In genomic region chr4:107442891-107443483, GRCm38 (mm10) we compare ENCODE assay signal across 17 mouse cellular contexts. TPM values are rescaled to one million over a fixed set of nuclear protein-coding genes. Genes with fewer than 3 reads are reported as not detected.
DNase-seq lines count a peak whose midpoint lies in the region; ATAC-seq lines count a peak whose summit lies in the region.
"Had no signal": no experiment of that assay in that cellular context is flagged by ENCODE, and none has a peak within 500 bp of the region (broad histone marks: within the 10 kb centered on the region; RNA-seq: fewer than 3 reads in every experiment).

No protein-coding gene starts in this region.

- H3K9ac ChIP-seq in forebrain, embryonic 12.5 days: no peak overlapping the region
- no peak overlapping the region for H3K9ac ChIP-seq in forebrain, embryonic 11.5 days (ENCODE audit: low read length)
- H3K9ac ChIP-seq in neural tube, embryonic 12.5 days: no peak overlapping the region
- no peak overlapping the region for H3K9ac ChIP-seq in neural tube, embryonic 15.5 days (replicated peaks)
- H3K9ac ChIP-seq in limb, embryonic 12.5 days (replicated peaks): 0 out of 2 replicates have a peak overlapping the region, but pooled peaks have one; percentile 18
- H3K9ac ChIP-seq: liver, embryonic 13.5 days had no signal

- H3K4me3 ChIP-seq in forebrain, embryonic 12.5 days (replicated peaks): no peak overlapping the region
- H3K4me3 ChIP-seq in forebrain, embryonic 11.5 days (ENCODE audit: low read depth, low read length): no peak overlapping the region
- no peak overlapping the region for H3K4me3 ChIP-seq in neural tube, embryonic 12.5 days
- H3K4me3 ChIP-seq in neural tube, embryonic 15.5 days (replicated peaks): no peak overlapping the region
- H3K4me3 ChIP-seq in limb, embryonic 12.5 days (replicated peaks): peak overlapping the region; percentile 19
- H3K4me3 ChIP-seq: heart, embryonic 10.5 days; left cerebral cortex, adult 2 months; liver, embryonic 13.5 days; myocyte had no signal

- peaks cover 54% of the 10 kb centered on the region for H3K27me3 ChIP-seq in forebrain, embryonic 12.5 days
- H3K27me3 ChIP-seq in forebrain, embryonic 11.5 days (ENCODE audit: control insufficient read depth, insufficient read depth, low read length): peaks cover 7% of the 10 kb centered on the region; the same call in 1 of the 2 replicates
- peaks cover 25% of the 10 kb centered on the region for H3K27me3 ChIP-seq in neural tube, embryonic 12.5 days (replicated peaks)
- peaks cover 25% of the 10 kb centered on the region for H3K27me3 ChIP-seq in neural tube, embryonic 15.5 days (replicated peaks)
- H3K27me3 ChIP-seq in limb, embryonic 12.5 days: peaks cover 73% of the 10 kb centered on the region

- 31% methylated on average over 16 of the region's 16 CpGs for WGBS in forebrain, embryonic 12.5 days
- WGBS in forebrain, embryonic 11.5 days: 32% methylated on average over 16 of the region's 16 CpGs
- WGBS in neural tube, embryonic 12.5 days: 34% methylated on average over 16 of the region's 16 CpGs
- WGBS in neural tube, embryonic 15.5 days: 38% methylated on average over 16 of the region's 16 CpGs
- WGBS in limb, embryonic 12.5 days: 15% methylated on average over 16 of the region's 16 CpGs

- no peak for ATAC-seq in forebrain, embryonic 12.5 days (ENCODE audit: low FRiP score)
- ATAC-seq in forebrain, embryonic 11.5 days (replicated peaks; ENCODE audit: low FRiP score): no peak
- no peak for ATAC-seq in neural tube, embryonic 12.5 days (ENCODE audit: low FRiP score, low read depth)
- ATAC-seq in neural tube, embryonic 15.5 days (ENCODE audit: low FRiP score): no peak
- no peak for ATAC-seq in limb, embryonic 12.5 days (ENCODE audit: insufficient number of reproducible peaks, insufficient read depth, low FRiP score, low TSS enrichment, low read depth)

- H3K36me3 ChIP-seq in forebrain, embryonic 12.5 days (replicated peaks): no peaks in the 10 kb centered on the region
- no peaks in the 10 kb centered on the region for H3K36me3 ChIP-seq in forebrain, embryonic 11.5 days (ENCODE audit: control insufficient read depth, insufficient read depth, low read length)
- no peaks in the 10 kb centered on the region for H3K36me3 ChIP-seq in neural tube, embryonic 12.5 days
- H3K36me3 ChIP-seq in neural tube, embryonic 15.5 days: no peaks in the 10 kb centered on the region
- no peaks in the 10 kb centered on the region for H3K36me3 ChIP-seq in limb, embryonic 12.5 days
- H3K36me3 ChIP-seq: heart, embryonic 10.5 days; liver, embryonic 13.5 days had no signal

- no peak for DNase-seq in forebrain, embryonic 11.5 days (ENCODE audit: low spot score)
- DNase-seq in Muller cell, postnatal 12 days (ENCODE audit: inconsistent ontology term): no peak
- no peak for DNase-seq in right cerebral cortex, postnatal 36 days (ENCODE audit: low spot score in 2 of 2)
- DNase-seq in spleen, postnatal 4 days (ENCODE audit: low spot score in 2 of 2): no peak
- DNase-seq: adrenal gland, postnatal 14 days; cerebellum, postnatal 14 days; heart, postnatal 36 days; liver, embryonic 13.5 days; lung, postnatal 14 days; thymus, adult 18-20 months had no signal

- peaks cover 21% of the 10 kb centered on the region for H3K4me1 ChIP-seq in forebrain, embryonic 12.5 days
- H3K4me1 ChIP-seq in forebrain, embryonic 11.5 days (replicated peaks; ENCODE audit: control insufficient read depth, insufficient read depth, low read length): peaks cover 7% of the 10 kb centered on the region; the same call in 1 of the 2 replicates
- H3K4me1 ChIP-seq in neural tube, embryonic 12.5 days: peaks cover 7% of the 10 kb centered on the region; the same call in 1 of the 2 replicates
- H3K4me1 ChIP-seq in neural tube, embryonic 15.5 days: peaks cover 16% of the 10 kb centered on the region
- peaks cover 78% of the 10 kb centered on the region for H3K4me1 ChIP-seq in limb, embryonic 12.5 days (replicated peaks)

- no peak overlapping the region for H3K27ac ChIP-seq in forebrain, embryonic 12.5 days
- no peak overlapping the region for H3K27ac ChIP-seq in forebrain, embryonic 11.5 days (ENCODE audit: low read depth, low read length)
- H3K27ac ChIP-seq in neural tube, embryonic 12.5 days: no peak overlapping the region
- H3K27ac ChIP-seq in neural tube, embryonic 15.5 days (replicated peaks): no peak overlapping the region
- 0 out of 2 replicates have a peak overlapping the region, but pooled peaks have one; percentile 35 for H3K27ac ChIP-seq in limb, embryonic 12.5 days
- H3K27ac ChIP-seq: heart, embryonic 10.5 days; left cerebral cortex, adult 2 months; liver, embryonic 13.5 days had no signal

- H3K9me3 ChIP-seq in forebrain, embryonic 12.5 days: no peaks in the 10 kb centered on the region
- H3K9me3 ChIP-seq in forebrain, embryonic 11.5 days (ENCODE audit: control insufficient read depth, low read length): no peaks in the 10 kb centered on the region
- H3K9me3 ChIP-seq in neural tube, embryonic 12.5 days: no peaks in the 10 kb centered on the region
- H3K9me3 ChIP-seq in neural tube, embryonic 15.5 days (replicated peaks): no peaks in the 10 kb centered on the region
- no peaks in the 10 kb centered on the region for H3K9me3 ChIP-seq in limb, embryonic 12.5 days
- H3K9me3 ChIP-seq: heart, embryonic 10.5 days had no signal

- peak overlapping the region; percentile 13 for H3K4me2 ChIP-seq in forebrain, embryonic 12.5 days
- H3K4me2 ChIP-seq in forebrain, embryonic 11.5 days (ENCODE audit: low read depth, low read length, severe bottlenecking): no peak overlapping the region
- H3K4me2 ChIP-seq in neural tube, embryonic 12.5 days (replicated peaks): peak overlapping the region; percentile 31; the same call in 1 of the 2 replicates
- no peak overlapping the region for H3K4me2 ChIP-seq in neural tube, embryonic 15.5 days
- H3K4me2 ChIP-seq in limb, embryonic 12.5 days: peak overlapping the region; percentile 52
- H3K4me2 ChIP-seq: liver, embryonic 13.5 days had no signal

RNA-seq across cellular contexts. Expression of gene Glis1, which starts 8.6 kb away (rescaled TPM):
- 3.4 and 3.8 TPM in 2 replicates for polyA plus RNA-seq in forebrain, embryonic 12.5 days (2016; fragmentation: Nextera tagmentation; extraction: Ambion mirVana)
- 3.6 and 5.5 TPM in 2 replicates for polyA plus RNA-seq in forebrain, embryonic 11.5 days (2014; fragmentation: Nextera tagmentation; extraction: Ambion mirVana)
- 4.5 and 4.9 TPM in 2 replicates for polyA plus RNA-seq in neural tube, embryonic 12.5 days (2016; fragmentation: Nextera tagmentation; extraction: Ambion mirVana)
- 3.8 and 5.5 TPM in 2 replicates for polyA plus RNA-seq in neural tube, embryonic 15.5 days (2015; fragmentation: Nextera tagmentation; extraction: Ambion mirVana)
- polyA plus RNA-seq in limb, embryonic 12.5 days (2016; fragmentation: Nextera tagmentation; extraction: Ambion mirVana): 12.0 and 13.4 TPM in 2 replicates

Comparison
In these comparisons a context has a peak if more than half of its experiments do, and no peak if none do; other contexts are left out.
1. H3K4me2 ChIP-seq: peak in forebrain, embryonic 12.5 days (single experiment), neural tube, embryonic 12.5 days (single experiment) and limb, embryonic 12.5 days (single experiment); none in forebrain, embryonic 11.5 days (single experiment) and neural tube, embryonic 15.5 days (single experiment).